Mouse (Mus musculus): ENCODE results near the gene Tnfsf8.
A peak's percentile ranks its signal among the peaks of the same experiment; 100 is the strongest.

Gene Tnfsf8

DNA sequence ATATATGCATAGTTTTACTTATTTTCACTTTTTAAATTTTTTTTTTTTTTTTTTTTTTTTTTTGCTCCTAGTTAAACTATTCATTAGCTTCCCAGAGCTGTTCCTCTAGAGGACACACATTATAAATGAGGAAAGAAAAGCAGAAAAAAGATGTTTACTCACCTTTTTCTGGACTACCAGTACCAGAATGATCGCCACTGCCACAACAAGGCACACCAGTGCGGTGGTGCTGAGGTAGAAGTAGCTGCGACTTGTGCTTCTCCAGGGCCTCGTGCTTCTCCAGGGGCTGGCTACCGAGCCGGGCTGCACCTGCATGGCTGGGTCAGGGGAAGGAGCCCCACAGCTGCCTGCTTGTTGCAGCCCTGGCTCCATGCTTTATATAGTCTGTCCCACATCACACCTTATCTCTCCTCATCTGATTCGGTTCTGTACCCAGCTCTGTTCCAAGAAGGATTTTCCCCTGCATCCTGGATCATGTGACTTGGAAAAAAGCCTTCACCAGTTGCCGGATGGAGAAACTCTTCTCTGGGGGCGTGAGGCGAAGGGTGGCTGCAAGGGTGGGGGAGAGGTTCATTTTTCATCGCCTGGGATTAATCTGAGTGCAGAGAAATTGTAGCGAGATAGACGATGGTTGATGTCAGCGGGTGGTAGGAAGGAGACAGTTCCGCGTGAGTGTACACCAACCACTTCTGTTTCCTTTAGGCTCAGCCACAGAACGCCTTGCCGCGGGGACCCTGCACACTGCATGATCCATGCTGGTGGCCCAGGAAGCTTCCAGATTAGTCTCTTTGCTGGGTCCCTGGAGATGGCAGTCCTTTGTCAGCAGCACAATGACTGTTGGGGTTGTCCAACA is at the start of gene Tnfsf8:
Gene Tnfsf8 (minus strand): TSS at position 660 of the 853 bp plus-strand sequence.
- peak; percentile 71 for DNase-seq (ENCODE audit: low read depth, low spot score)

DNA sequence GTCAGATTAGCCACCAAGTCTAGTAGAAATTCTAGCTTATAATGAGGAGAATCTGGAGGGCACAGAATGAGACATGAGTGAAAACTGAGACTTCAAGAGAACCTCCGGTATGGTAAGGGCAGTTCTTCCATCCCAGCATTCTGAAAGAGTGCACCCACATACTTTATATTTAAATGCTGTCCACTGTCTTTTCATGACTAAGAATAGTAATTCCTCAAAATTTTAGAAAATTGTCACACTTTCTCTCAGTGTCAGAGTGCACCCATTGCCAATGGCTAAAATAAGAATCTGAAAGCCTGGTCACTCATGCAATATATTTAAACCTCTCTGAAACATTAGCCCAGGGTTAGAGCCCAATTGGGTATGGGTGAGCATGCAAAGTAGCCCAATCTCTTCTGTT is 47.4 kb upstream of the Tnfsf8 start:
- DNase-seq (ENCODE audit: low read depth, low spot score): no peak

DNA sequence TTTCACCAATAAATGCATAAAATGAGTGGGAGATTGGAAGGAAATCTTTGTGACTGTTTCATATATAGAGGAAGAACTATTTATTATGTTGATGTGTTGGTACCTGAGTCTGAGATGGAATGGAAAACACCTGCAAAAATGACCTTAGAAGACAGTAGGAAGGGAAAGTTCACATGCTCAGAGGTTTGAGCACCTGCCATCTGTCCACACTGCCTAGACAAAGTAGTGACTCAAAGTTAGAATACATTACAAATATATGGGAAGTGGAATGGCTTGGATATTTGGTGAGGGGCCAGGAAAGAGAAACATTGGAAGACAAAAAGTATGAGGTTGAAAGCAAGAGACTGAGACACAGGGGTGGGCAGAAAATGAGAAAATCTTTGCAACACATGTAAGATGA is 46.3 kb upstream of the Tnfsf8 start:
- no peak for DNase-seq (ENCODE audit: low read depth, low spot score)

DNA sequence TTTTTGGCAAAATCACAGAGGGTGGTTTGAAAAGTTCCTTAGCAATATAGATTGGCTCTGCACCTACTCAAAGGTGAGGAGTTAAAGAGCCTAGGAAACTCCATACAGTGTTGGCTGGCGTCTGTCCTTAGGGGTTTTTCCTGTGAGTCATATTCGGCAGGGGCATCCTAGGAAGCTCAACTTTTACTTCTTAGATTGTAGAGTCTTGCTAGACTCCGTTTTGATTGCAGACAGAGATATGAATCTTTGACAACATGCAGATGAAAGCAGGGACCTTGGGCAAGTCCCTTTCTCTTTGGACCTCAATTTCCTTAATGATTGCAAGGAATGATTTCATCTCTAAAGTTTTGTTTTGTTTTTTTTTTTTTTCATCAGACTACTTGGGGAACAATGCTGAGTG is 44.9 kb upstream of the Tnfsf8 start:
- DNase-seq (ENCODE audit: low read depth, low spot score): peak; percentile 49

DNA sequence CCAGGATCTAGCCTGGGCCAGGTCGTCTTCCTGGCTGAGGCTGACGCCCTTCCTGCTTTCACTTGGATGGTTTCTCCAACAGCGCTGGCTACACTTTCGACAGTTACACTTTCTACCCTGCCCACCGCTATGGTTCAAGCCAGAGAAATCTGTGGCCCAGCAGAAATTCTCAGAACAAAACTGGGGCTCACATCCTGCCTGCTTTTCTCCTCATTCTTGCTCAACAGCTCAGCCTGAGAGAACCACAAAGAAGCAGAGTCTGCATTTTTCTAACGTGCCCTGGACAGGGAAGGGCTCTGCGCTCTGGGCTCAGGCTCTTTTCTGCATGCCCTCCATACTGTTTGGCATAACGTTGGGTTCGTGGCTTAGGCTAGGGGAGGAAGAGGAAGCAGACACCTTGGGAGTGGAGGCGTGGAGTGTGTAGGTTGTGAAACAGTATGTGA is 38.0 kb upstream of the Tnfsf8 start:
- peak; percentile 52 for DNase-seq (ENCODE audit: low read depth, low spot score)

DNA sequence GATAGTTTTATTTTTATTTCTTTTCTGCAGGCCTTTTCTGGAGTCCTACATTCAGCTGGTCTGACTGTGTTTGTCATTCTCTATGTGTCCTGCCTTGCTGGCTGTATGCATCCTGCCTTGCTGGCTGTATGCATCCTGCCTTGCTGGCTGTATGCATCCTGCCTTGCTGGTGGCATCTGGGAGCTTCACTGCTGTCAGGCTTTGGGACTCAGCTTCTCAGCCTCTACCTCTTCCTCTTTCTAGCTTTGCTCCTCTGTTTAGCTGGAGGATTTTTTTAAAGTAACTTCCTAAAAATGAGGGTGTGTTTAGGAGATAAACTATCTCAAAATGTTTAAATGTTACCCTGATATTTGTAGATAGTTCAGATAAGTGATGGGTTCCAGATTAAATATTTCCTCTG is 36.0 kb upstream of the Tnfsf8 start:
- DNase-seq (ENCODE audit: low read depth, low spot score): no peak

DNA sequence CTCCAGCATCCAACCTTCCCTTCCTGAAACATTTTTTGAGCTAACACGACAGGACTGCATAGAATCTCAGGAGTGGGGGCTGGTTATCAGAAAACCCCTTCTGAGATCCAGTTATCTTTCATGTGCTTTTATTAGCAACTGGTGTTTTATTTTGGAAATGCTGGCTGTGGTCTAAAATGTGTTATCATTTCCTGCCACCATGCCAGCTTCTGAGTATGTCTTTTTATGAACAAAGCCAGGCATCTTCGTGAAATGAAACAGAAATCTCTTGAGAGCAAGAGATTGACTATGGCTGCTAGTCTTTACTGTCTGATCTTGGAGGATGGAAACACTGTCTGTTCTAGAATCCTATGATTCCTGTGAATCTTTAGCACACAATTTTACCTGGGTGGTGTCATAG is 25.0 kb upstream of the Tnfsf8 start:
- peak; percentile 26 for DNase-seq (ENCODE audit: low read depth, low spot score)

DNA sequence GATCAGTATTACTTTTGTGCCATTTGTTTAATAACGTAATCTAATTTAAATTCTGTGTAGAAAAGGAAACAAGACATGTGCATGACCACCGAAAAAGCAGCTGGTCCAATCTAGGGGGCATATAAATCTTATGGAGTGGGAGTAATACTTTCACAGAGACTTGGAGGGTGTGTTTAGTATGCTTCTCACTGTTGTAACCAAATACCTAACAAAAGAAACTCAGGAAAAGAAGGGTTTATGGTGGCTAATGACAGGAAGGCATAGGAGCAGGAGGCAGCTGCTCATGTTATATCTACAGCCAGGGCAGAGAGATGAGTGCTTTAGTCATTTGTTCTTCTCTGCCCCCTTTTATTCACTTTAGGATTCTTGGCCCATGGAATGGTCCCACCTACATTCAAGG is 15.6 kb upstream of the Tnfsf8 start:
- no peak for DNase-seq (ENCODE audit: low read depth, low spot score)

DNA sequence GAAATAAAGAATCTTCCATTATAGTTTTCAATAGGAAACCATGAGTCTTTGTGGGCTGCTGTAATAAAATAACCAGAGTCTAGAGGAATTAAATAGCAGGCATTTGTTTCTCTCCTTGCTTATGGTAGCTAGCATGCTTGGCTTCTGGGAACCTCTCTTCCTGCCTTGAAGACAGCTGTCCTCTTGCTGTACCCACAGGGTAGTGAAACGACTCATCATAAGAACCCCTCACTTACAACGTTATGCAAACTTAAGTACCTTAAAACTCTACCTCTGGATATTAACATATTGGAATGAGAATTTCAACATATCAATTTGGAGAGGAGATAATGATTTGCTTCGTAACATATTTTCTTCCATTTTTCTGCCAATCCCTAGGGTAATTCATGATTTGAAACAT is 14.3 kb upstream of the Tnfsf8 start:
- no peak for DNase-seq (ENCODE audit: low read depth, low spot score)

DNA sequence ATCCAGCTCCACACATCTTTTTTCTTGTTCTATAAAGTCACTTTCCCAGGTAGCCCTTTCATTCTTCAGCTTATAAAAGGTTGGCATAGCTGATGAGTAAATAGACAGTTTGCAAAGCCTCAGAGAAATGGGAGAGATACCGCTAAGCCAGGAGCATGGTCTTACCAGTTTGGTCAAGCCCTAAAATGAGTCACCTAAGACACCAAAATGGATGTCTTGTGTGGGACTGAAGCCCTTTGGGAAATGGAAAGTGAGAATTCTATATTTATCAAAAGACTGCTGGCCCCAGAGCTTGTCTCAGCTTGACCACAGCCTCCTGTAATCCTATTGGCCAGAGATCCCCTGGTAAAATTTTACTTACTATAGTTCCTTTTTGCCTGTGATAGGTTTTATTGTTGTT is 9.5 kb upstream of the Tnfsf8 start:
- DNase-seq (ENCODE audit: low read depth, low spot score): no peak

DNA sequence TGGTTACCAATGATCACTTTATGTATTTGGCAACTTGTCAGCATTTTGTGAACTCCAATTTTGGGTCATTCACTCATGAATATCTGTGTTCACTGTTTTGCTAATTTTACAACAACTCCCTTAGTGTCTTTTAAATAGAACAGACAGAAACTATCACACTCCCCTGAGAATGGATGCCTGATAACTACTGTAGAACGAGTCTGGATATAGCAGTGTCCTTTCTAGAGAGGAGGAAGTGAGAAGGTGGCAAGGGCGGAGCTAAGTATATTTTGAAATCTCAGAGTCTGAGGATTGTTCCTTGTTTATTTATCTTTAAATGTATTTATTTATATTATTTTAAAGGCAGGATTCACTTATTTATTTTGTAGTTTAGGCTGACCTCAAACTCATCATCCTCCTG is 7.6 kb upstream of the Tnfsf8 start:
- peak; percentile 9 for DNase-seq (ENCODE audit: low read depth, low spot score)

DNA sequence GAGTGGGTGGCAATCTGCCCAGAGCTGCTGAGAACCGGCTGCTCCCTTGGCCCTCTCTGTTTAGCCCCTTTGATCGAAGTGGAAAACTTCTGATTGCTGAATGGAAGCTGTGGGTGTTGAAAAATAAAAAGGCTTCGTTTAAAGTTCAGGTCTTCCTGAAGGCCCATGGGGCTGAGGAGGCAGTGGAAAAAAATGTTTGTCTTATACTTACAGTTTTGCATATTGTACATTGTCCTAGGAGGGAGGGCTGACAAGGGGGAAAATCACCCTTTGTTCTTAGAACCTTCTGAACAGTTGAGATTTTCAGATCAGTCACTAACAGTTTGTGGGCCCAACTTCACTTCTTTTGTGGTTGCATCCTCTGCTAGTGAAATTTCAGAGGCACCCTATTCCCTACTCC is 1.8 kb upstream of the Tnfsf8 start:
- peak; percentile 72 for DNase-seq (ENCODE audit: low read depth, low spot score)

DNA sequence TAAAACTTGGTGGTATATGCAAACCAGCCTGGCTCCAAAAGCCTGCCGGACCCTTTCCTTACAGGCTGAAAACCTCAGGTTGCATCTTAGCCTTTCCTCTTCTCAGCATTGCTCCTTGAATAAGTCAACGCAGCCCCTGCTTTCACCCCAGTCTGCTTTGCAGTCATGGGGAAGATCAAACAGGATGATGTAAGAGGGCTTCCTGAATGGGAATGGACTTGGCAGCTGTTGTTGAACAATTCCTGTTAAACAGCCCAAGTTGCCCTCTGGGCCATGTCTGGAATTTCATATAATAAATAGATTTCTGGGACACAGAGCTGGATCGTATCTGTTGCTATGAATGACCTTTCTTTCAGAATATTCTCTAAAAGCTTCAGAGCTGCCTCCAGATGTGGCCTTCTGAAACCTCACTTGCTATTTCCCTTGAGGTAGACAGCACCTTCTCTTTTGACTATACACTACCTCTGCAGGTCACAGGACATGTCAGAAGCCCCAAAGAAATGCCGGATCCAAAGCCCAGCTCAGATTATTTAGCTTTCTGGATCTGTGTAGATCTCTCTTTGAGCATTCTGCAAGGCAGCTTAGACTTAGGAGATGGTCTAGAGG is 1.0 kb upstream of the Tnfsf8 start:
- peak; percentile 42 for DNase-seq (ENCODE audit: low read depth, low spot score)

DNA sequence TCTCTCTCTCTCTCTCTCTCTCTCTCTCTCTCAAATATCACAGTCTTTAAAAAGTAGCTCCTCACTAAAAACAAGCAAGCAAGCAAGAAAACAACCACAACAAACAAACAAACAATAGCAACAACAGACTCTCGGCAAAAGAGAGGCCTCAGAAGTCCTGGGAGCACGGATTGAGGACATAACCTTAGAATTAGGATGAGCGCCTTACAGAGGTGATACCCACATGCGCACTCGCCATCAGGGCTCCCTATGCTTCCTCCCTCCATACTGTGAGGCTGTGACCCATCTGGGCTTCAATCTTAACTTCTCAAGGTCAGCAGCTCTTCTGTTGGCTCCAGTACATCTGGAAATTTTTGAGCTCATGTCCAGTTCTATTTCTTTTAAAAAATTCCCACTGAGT is 911 bp downstream of the Tnfsf8 start:
- peak; percentile 68 for DNase-seq (ENCODE audit: low read depth, low spot score)

DNA sequence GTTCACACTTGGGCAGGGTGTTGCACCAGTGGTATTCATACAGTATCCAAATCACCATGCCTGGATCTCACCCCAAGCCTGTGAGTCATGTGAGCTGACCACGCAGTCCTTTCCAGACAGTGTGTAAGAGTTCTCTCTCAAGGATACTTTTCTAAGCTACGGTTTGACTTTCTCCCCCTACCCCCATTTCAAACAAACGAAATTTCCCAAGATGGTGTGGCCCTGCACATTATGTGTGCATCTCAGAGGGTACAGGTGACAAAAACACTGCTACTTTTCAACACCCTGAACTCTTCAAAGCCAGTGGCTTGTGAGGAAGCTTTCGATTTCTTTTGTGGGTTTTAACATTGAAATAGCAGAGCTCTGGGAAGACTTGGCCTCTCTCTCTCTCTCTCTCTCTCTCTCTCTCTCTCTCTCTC is 1.4 kb downstream of the Tnfsf8 start:
- DNase-seq (ENCODE audit: low read depth, low spot score): peak; percentile 79

DNA sequence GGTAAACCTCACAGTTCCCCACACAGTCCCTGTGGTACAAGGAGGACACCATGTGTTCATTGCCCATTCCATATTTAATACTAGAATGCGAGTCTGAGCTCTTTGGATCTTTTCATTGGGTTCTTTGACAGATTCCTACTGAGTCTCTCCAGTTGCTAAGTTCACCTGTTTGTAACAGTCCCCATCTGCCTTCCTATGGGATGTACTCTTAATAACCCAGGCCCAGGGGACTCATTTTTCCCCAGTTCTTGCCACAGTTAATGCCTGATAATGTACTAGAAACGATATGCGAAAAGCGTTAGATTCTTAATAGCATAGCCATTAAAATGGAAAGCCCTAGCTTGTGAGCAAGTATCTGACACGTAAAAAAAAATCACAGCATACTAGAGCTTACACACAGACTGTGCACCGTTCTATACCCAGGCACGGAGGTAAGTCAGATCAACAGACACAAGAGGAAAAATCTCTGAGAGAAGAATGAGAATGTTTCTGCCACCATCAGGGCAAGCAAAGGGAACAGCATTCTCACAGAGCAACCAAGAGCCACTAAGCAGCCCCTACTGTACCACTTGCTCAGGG is 2.4 kb downstream of the Tnfsf8 start:
- DNase-seq (ENCODE audit: low read depth, low spot score): no peak

DNA sequence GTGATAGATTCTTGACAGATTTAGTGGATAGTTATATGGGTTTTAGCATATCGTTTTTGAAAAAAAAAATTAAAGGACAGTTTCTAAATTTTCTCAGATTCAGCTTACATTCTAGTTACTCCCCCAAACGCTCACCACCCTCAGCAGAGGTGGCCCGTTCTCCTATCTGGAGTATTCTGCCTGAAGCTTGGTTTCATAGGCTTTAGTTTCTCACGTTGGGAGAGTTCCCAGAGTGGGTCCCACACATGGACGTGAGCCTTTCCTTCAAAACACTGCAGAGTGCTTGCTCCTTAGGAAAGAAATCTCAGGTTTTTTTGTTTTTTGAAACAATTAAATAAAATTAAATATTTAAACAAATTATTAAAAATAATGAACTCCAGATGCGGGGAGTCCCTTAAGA is 4.4 kb downstream of the Tnfsf8 start:
- DNase-seq (ENCODE audit: low read depth, low spot score): no peak

DNA sequence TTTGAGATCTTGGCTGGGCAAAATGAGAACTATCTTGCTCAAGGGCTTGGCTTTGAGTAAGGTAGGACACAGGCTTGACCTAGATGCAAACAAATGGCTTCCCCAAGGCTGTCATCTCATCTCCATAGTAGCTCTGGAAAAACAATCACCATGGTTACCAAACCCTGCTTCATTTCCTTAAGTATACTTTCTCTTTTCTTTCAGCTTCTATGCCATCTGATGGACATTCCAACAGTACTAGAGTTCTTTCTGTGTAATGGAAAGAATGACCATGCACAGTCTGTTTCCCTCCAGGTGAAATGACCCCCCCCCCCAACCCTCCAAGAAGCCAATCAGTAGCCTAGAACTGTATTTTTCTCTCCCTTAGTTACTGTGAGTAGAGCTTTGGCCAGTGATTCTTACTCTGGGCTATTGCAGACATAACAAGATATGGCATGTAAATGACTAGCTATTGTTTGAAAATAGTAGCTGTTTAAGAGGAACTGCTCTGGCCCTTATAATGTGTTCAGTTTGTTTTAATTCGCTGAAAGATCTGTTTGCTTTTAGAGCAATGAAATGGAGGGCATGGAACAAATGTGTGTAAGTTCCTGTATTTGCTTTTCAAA is 7.3 kb downstream of the Tnfsf8 start:
- DNase-seq (ENCODE audit: low read depth, low spot score): peak; percentile 74

DNA sequence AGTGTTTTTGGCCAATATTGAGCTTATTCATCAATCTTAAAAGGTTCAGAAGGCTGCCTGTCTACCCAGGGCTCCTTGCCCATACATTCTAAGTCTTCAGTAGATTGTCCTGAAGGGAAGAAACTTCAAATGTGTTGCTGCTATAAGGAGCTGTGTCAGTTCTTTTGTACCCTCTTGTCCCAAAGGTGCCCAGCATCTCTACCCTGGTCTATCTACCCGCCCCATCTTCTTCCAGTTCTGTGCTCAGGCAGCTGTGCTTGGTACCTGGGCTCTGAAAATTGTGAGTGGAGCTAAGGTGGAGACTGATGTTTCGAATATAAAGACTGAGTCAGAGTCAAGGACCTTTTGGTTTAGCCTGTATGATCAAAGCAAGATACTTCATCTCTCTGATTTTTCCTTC is 11.1 kb downstream of the Tnfsf8 start:
- no peak for DNase-seq (ENCODE audit: low read depth, low spot score)

DNA sequence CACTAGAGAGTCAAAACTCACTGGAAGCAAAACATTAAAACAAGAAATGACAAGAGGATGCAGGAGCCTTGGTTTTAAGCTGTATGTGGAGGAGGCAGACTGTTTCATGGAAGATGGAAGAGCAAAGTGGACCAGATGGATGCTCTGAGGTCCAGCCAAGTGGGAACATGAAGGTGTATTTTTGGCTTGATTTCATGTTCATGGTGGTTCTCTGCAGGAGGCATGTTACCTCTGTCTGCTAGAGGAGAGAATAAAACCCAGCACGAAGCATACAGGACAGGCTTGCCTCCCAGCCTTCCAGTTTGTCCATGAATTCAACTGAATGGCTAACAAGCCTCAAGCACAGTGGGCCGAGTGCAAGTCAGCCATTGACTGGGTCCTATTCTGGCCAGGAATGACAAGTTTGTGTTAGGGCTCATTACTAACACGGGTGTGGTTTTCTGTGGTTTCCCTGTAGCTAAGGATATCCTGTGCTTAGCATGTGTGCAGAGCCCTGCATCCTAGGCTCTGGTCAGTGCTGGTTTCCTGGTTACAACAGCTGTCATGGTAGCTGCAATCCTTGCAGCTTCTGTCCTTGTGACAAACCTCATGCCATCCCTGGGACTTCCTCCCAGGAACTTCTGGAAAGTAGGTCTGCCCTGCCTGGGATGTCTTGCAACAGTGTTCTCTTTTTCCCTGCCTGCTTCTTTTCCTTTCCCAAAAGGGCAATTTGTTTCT is 14.1 kb downstream of the Tnfsf8 start:
- peak; percentile 58 for DNase-seq (ENCODE audit: low read depth, low spot score)

DNA sequence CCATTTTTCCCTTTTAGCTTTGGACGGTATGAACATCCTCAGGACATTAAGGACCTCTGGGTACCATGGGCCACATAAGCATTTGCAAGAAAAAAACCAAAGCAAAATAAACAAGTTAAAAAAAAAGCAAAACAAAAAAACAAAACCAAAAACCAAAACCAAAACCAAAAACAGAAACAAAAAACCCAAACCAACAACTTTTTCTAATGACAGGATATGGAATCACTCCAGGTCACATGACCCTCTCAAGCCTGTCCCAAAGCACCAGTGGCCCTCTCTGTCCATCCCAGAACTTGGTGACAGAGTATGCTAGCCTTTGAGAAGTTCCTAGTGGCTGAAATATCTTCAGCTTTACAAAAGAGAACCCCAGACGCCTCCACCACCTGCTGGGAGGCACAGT is 15.4 kb downstream of the Tnfsf8 start:
- DNase-seq (ENCODE audit: low read depth, low spot score): peak; percentile 27

DNA sequence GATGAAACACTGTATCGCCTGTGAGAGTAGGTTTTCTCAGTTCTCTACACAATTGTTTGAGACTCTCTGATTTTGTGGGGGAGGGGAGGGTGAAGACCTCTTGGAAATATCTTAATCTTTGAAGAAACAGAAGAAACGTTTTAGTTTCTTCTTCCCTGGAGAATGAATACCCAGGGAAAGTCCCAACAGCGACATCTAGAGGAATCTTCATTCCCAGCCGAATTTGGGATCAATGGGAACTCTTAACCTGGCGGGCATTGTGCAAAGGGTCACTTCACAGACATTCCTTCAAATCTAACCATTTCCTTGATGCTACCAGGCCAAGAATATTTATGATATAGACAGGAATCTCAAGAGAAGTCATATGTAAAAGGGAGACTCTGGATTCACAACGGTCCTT is 17.2 kb downstream of the Tnfsf8 start:
- no peak for DNase-seq (ENCODE audit: low read depth, low spot score)
